Mouse (Mus musculus) liver, embryonic 15.5 days (tissue): Measurements from ENCODE around the gene Mindy4. TPM values are rescaled to one million over a fixed set of nuclear protein-coding genes. Genes with fewer than 3 reads are reported as not detected.

Source experiments
- ATAC-seq: fragments of 200-750 bp; cut with Nextera tagmentation; 2 replicates; pipeline ENCODE4 v1.8.0; 2017; ENCODE audit warnings: moderate number of reproducible peaks, mild to moderate bottlenecking, moderate library complexity; ENCODE audit not compliant: insufficient read depth
- H3K27ac ChIP-seq: fragments of 300-500 bp; sonication (generic); replicated peaks from 2 replicates; pipeline ENCODE4 v1.5.1; 2015; ENCODE audit warnings: mild to moderate bottlenecking, inconsistent platforms
- H3K27me3 ChIP-seq: fragments of 300-500 bp; sonication (generic); 2 replicates; pipeline ENCODE4 v1.6.1; 2015; ENCODE audit warnings: mild to moderate bottlenecking, inconsistent platforms
- H3K36me3 ChIP-seq: fragments of 300-500 bp; sonication (generic); replicated peaks from 2 replicates; pipeline ENCODE4 v1.6.1; 2015; ENCODE audit warnings: moderate library complexity, mild to moderate bottlenecking, inconsistent platforms
- H3K4me1 ChIP-seq: fragments of 300-500 bp; sonication (generic); replicated peaks from 2 replicates; pipeline ENCODE4 v1.6.1; 2015; ENCODE audit warnings: inconsistent platforms
- H3K4me2 ChIP-seq: fragments of 300-500 bp; sonication (generic); 2 replicates; pipeline ENCODE4 v1.6.1; 2015; ENCODE audit warnings: moderate library complexity, mild to moderate bottlenecking, inconsistent platforms
- H3K4me3 ChIP-seq: fragments of 300-500 bp; sonication (generic); replicated peaks from 2 replicates; pipeline ENCODE4 v1.5.1; 2015; ENCODE audit warnings: mild to moderate bottlenecking, inconsistent platforms
- H3K9ac ChIP-seq: fragments of 300-500 bp; sonication (generic); 2 replicates; pipeline ENCODE4 v1.6.1; 2015; ENCODE audit warnings: moderate library complexity, mild to moderate bottlenecking, inconsistent platforms
- H3K9me3 ChIP-seq: fragments of 300-500 bp; sonication (generic); replicated peaks from 2 replicates; pipeline ENCODE4 v1.6.1; 2016; ENCODE audit warnings: inconsistent platforms
- WGBS: fragments of 180-500 bp; shearing (Covaris S2); methylation state at CpG from one replicate; pipeline ENCODE4 v1.1.7; 2015; ENCODE audit warnings: mixed read lengths; ENCODE audit not compliant: insufficient replicate concordance; 5-methylcytosine and 5-hydroxymethylcytosine counted together
- polyA plus RNA-seq: library from polyadenylated mRNA; unstranded; fragments of >200 nt; fragmentation: Nextera tagmentation; extraction: Ambion mirVana; gene quantifications from 2 replicates; pipeline ENCODE4 v1.2.1, GENCODE M21; 2015

Gene Mindy4
- polyA plus RNA-seq, 1 experiment from 2014 or later: 1.3 TPM

DNA sequence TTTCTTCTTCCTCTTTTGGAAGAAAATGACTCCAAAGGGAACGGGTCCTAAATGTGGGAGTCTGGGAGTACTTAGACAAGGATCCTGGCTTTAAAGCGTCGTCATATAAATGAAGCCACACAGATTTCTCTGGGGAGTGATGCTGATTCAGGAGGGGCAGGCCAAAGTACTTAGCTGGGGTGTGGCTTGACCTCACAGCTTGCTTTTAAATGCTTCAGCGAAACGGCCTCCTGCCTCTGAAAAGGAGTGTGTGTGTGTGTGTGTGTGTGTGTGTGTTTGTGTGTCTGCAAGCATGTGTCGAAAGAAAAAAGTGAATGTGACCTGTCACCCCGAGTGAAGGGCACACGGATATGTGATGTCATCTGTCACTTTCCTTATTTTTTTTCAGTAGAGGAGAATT is 36.7 kb downstream of the Mindy4 start:
- H3K27me3 ChIP-seq: no peaks in the 10 kb centered on the region
- H3K27ac ChIP-seq: no peak overlapping the region
- H3K4me3 ChIP-seq: no peak overlapping the region
- no peak overlapping the region for H3K9ac ChIP-seq
- peaks cover 33% of the 10 kb centered on the region for H3K4me1 ChIP-seq
- no peaks in the 10 kb centered on the region for H3K9me3 ChIP-seq
- no peak for ATAC-seq
- H3K36me3 ChIP-seq: no peaks in the 10 kb centered on the region
- WGBS: 59% methylated on average over 8 of the region's 8 CpGs
- H3K4me2 ChIP-seq: no peak overlapping the region

DNA sequence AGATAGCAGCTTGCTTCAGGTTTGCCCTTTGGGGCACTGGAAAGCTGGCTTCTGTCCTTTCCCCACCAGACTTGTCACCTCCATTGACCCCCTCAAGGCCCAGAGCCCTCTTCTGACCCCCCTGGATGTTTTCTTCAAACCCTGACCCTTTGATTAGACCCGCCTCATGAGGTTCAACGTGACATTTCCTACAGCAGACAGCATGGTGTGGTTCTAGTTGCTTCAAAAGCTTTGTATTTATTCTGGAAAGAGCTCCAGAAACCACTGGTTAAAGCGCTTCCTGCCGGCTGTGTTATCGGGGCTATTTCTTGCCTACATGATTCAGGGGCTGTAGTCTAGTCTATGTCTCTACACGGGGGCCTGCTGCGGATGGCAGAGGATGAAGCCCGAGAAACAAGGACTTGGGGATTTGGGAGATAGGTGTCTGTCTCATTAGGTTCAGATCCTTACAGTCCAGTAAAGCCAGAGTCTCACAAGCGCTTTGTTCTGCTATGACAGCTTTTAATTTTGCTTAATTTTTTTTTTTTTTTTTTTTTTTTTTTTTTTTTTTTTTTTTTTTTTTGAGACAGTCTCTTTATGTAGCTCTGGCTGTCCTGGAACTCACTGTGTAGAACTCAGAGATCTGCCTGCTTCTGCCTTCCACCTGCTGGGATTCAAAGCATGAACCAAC is 37.5 kb downstream of the Mindy4 start:
- Histone ChIP-seq H3K4me1 (peaks cover 27% of the 10 kb centered on the region), H3K9ac (no peak overlapping the region), H3K27me3 (no peaks in the 10 kb centered on the region), H3K4me2 (no peak overlapping the region), H3K4me3 (no peak overlapping the region), H3K36me3 (no peaks in the 10 kb centered on the region), H3K9me3 (no peaks in the 10 kb centered on the region), H3K27ac (no peak overlapping the region)
- 47% methylated on average over 9 of the region's 9 CpGs for WGBS
- no peak for ATAC-seq

DNA sequence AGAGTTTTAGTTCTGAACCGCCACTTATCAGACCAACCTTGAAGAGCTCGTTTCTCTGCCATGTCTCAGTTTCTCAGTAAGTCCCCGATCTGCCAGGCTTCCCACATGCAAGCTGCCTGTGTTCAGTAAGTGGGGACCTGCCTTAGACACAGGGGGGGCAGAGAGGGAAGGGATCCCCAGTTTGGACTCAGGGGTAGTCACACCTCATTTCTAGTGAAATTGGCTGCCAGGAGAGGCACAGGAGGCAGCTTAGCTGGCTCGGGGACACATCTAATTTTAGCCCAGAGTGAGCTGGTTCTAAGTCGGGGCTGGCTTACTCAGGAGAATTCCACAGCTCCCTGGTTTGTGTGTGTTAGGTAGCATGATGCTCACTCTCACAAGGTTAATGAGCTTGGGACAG is 38.3 kb downstream of the Mindy4 start:
- Histone ChIP-seq H3K27me3 (no peaks in the 10 kb centered on the region), H3K4me3 (no peak overlapping the region), H3K9ac (no peak overlapping the region), H3K4me2 (no peak overlapping the region), H3K27ac (no peak overlapping the region), H3K9me3 (no peaks in the 10 kb centered on the region), H3K4me1 (peaks cover 27% of the 10 kb centered on the region), H3K36me3 (no peaks in the 10 kb centered on the region)
- ATAC-seq: no peak
- WGBS: 35% methylated on average over 5 of the region's 5 CpGs

DNA sequence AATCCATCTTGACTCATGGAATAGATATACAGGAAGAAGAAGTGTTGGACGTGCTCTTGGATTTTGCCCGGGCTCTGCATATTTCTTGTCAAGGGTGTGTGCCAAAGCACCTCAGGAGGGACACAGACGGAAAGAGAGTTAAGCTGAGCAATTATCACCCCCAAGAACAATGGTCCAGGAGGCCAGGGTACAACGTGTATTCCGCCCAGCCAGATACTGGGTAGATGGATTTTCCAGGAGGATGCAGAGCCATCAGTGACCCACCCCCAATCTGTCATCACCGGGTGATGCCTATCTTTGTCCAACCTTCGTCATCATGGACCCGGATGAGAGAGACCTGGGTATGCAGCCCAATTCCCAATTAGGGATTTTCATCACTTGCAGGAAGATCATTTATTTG is 42.5 kb downstream of the Mindy4 start:
- Histone ChIP-seq H3K4me3 (no peak overlapping the region), H3K36me3 (no peaks in the 10 kb centered on the region), H3K9me3 (no peaks in the 10 kb centered on the region), H3K9ac (no peak overlapping the region), H3K4me1 (peaks cover 9% of the 10 kb centered on the region; the same call in 1 of the 2 replicates), H3K27me3 (no peaks in the 10 kb centered on the region), H3K4me2 (no peak overlapping the region), H3K27ac (no peak overlapping the region)
- WGBS: 70% methylated on average over 8 of the region's 8 CpGs
- no peak for ATAC-seq

DNA sequence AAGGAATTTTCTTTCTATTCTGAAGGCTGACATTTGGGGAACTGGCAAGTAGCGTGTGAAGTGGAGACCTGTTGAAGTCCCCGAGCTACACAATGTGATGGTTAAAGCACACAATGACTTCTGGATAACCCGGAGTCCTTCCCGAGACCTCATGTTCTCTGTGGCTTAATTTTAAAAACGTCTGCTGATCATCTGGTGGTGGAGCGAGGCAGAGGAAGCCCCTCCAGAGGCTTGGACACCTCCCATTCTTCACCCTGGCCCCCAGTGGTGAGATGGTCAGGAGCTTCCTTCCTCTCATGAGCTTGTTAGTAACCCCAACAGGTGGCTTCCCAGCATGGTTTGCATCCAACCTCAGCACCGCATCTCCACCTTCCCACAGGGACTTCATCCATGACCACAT is 43.3 kb downstream of the Mindy4 start:
- H3K9ac ChIP-seq: no peak overlapping the region
- peaks cover 7% of the 10 kb centered on the region; the same call in 1 of the 2 replicates for H3K4me1 ChIP-seq
- no peaks in the 10 kb centered on the region for H3K9me3 ChIP-seq
- H3K4me3 ChIP-seq: no peak overlapping the region
- no peak overlapping the region for H3K4me2 ChIP-seq
- 58% methylated on average over 7 of the region's 7 CpGs for WGBS
- no peak overlapping the region for H3K27ac ChIP-seq
- no peaks in the 10 kb centered on the region for H3K36me3 ChIP-seq
- no peaks in the 10 kb centered on the region for H3K27me3 ChIP-seq
- ATAC-seq: no peak

DNA sequence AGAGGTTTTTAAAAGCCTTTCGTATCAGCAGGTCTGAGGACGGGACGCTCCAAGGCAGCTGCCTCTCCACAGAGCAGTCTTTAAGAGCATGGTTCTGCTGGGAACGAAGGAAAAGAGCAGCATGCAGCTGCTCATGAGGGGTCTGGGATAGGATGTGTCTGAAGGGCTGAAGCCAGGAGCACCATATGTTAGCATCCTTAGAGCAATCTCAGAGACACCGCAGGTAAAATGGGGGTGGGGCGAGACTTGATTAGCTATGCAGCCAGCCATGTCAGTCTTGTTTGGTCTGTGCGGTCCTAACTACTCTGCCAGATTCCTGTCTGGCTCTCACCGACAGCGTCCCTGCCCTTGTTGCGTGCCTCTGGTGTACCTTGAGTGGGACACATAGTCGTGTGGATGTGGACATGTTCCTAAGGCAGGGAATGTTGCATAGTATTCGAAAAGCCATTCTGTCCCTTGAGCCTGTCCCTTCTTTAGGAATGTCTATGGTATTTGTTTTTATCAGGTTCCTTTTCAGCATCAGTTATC is 43.8 kb downstream of the Mindy4 start:
- Histone ChIP-seq H3K4me1 (peaks cover 8% of the 10 kb centered on the region; the same call in 1 of the 2 replicates), H3K27ac (no peak overlapping the region), H3K9me3 (no peaks in the 10 kb centered on the region), H3K9ac (no peak overlapping the region), H3K4me2 (no peak overlapping the region), H3K27me3 (no peaks in the 10 kb centered on the region), H3K36me3 (no peaks in the 10 kb centered on the region), H3K4me3 (no peak overlapping the region)
- ATAC-seq: no peak
- WGBS: 84% methylated on average over 12 of the region's 12 CpGs

DNA sequence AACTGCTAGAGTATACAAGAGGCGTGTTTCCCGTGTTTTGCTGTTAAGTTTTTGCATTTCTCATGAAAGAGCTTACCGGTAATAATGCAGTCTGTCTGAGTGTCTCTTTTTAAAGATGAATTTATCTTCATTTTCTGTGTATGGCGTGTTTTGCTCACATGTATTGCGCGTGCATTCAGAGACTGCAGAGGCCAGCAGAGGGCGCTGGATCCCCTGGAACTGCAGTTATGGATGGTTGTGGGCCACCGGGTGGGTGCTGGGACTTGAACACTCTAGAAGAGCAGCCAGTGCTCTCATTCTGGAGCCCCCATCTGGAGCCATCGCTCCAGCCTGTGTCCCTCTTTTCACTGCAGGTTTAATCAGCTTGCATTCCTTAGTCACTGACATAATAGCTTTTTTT is 46.1 kb downstream of the Mindy4 start:
- Histone ChIP-seq H3K4me3 (no peak overlapping the region), H3K9me3 (no peaks in the 10 kb centered on the region), H3K36me3 (no peaks in the 10 kb centered on the region), H3K27me3 (no peaks in the 10 kb centered on the region; the same call in 1 of the 2 replicates), H3K27ac (no peak overlapping the region), H3K4me2 (no peak overlapping the region), H3K9ac (no peak overlapping the region), H3K4me1 (peaks cover 8% of the 10 kb centered on the region; the same call in 1 of the 2 replicates)
- no peak for ATAC-seq
- 85% methylated on average over 9 of the region's 9 CpGs for WGBS

DNA sequence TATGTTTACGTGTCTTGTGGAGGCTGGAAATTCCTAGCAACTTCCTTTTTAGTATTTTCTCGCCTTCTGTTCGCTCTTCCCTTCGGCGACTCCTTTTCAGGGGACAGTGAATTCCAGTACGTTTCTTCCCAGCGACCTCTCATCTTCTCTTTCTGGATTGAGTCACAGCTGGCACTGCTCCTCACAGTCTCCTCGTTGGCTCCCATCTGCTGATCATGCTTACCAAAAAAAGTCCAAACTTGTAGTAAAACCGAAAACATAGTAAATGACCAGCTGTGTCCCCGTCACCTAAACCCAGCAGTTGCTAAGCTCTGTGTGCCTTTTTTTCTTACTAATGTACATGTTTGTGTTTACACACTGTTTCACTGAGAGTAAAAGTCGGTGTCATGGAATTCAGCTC is 47.6 kb downstream of the Mindy4 start:
- Histone ChIP-seq H3K4me1 (peaks cover 14% of the 10 kb centered on the region; the same call in 1 of the 2 replicates), H3K27me3 (peaks cover 3% of the 10 kb centered on the region; the same call in 1 of the 2 replicates), H3K4me2 (no peak overlapping the region), H3K9me3 (no peaks in the 10 kb centered on the region), H3K4me3 (no peak overlapping the region), H3K27ac (no peak overlapping the region), H3K36me3 (no peaks in the 10 kb centered on the region), H3K9ac (no peak overlapping the region)
- no peak for ATAC-seq
- 77% methylated on average over 11 of the region's 11 CpGs for WGBS

DNA sequence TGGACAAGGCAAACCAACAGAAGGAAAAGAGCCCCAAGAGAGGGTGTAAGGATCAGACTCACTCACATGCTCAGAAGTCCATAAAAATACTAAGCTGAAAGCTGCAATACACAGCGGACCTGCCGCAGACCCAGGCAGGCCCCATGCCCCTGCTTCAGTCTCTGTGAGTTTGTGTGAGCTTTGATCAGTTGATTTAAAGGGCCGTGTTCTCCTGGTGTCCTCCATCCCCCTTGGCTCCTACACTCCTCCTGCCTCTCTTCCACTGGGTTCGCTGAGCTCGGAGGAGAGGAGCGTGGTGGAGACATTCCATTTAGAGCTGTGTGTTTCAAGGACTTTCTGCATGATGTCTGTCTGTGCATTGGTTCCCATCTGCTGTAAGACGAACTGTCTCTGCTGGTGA is 48.4 kb downstream of the Mindy4 start:
- H3K27ac ChIP-seq: no peak overlapping the region

DNA sequence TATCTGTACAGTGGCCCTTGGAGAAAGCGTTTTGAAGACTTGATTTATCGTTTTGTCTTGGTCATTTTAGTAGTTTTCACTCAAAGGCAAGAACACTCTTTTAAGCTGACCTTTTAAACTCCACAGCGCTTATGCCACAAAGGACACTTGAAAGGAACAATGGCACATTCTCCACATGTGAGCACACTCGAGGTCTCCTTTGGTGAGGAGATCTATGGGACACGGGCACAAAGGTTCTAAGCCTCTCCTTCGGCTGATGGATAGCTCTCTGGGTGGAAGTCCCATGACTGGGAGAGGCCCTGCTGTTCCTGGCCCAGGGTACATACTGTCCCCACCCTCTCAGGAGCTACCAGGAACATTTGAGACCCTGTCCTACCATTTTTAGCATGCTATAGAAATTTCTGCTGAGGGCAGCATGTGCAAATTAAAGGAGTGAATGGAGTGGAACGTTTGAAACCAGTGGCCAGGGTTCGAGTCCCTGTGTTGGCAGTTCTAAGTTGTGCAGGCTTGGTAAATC is 49.6 kb downstream of the Mindy4 start:
- Histone ChIP-seq H3K9me3 (no peaks in the 10 kb centered on the region), H3K27me3 (peaks cover 12% of the 10 kb centered on the region; the same call in 1 of the 2 replicates), H3K9ac (no peak overlapping the region), H3K27ac (no peak overlapping the region), H3K4me2 (no peak overlapping the region), H3K36me3 (no peaks in the 10 kb centered on the region), H3K4me3 (no peak overlapping the region), H3K4me1 (peaks cover 23% of the 10 kb centered on the region; the same call in 1 of the 2 replicates)
- ATAC-seq: no peak
- 68% methylated on average over 8 of the region's 8 CpGs for WGBS

More for the DNA sequence above, 48.4 kb downstream of the Mindy4 start:
- Histone ChIP-seq H3K4me2 (no peak overlapping the region), H3K4me3 (no peak overlapping the region), H3K4me1 (peaks cover 14% of the 10 kb centered on the region; the same call in 1 of the 2 replicates), H3K9ac (no peak overlapping the region), H3K9me3 (no peaks in the 10 kb centered on the region), H3K36me3 (no peaks in the 10 kb centered on the region), H3K27me3 (peaks cover 6% of the 10 kb centered on the region; the same call in 1 of the 2 replicates)
- ATAC-seq: no peak
- 74% methylated on average over 7 of the region's 7 CpGs for WGBS

DNA sequence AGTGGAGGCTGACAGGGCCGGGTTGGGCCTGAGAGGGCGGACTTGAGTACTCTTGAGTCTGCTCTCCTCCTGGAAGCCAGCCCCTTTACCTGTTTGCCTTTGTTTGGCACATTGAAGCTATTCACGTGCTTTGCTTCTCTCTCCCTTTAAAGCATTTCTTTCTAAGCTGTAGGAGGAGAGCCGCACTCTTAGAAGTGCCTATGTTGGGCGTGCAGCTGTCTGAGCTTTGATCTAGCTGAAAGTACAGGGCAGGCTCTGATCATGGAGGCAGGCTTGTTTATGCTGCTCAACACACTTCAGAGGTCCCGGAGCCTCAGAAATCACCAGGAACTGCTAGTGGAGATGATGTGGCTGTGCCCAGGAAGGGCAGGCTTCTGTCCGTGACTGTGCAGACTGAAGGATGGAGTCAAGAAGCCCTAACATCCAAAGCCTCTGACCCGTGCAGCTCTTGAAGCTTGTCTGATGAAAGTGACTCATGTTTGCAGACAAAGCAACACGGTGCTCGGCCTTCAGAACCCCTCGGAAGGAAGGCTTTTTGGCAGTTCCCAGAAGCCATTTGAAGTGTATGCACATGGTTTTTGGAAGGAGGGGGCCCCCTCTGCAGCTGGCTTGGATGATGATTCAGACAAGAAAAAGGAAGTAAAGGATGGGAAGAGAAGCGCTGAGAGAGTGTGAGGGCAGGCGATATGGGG is 53.5 kb downstream of the Mindy4 start:
- ATAC-seq: no peak

More for the DNA sequence above, 53.5 kb downstream of the Mindy4 start:
- H3K27ac ChIP-seq: no peak overlapping the region
- H3K4me1 ChIP-seq: peaks cover 46% of the 10 kb centered on the region
- H3K36me3 ChIP-seq: no peaks in the 10 kb centered on the region
- no peak overlapping the region for H3K4me3 ChIP-seq
- 51% methylated on average over 13 of the region's 13 CpGs for WGBS
- H3K4me2 ChIP-seq: no peak overlapping the region
- no peak overlapping the region for H3K9ac ChIP-seq
- H3K27me3 ChIP-seq: peaks cover 12% of the 10 kb centered on the region; the same call in 1 of the 2 replicates
- H3K9me3 ChIP-seq: no peaks in the 10 kb centered on the region
